In genomic region chr7:90180635-90181034, GRCm38 (mm10) we compare ENCODE assay signal across 25 mouse cellular contexts.
"Had no signal": no experiment of that assay in that cellular context is flagged by ENCODE, and none has a peak within 500 bp of the region (broad histone marks: within the 10 kb centered on the region; RNA-seq: fewer than 3 reads in every experiment).

No protein-coding gene starts in this region.

- DNase-seq: gastrocnemius, adult 2 months; gastrocnemius, postnatal 10 days; gastrocnemius, postnatal 25 days; heart, adult 18-20 months; heart, postnatal 10 days; heart, postnatal 4 days; kidney, adult 11 months; kidney, adult 2 months; kidney, adult 9 months; kidney, postnatal 14 days; kidney, postnatal 36 days; layer of hippocampus, adult 9-11 months; layer of hippocampus, postnatal 36 days had no signal

- H3K27me3 ChIP-seq: heart, embryonic 12.5 days; hindbrain, embryonic 12.5 days; kidney, embryonic 15.5 days; limb, embryonic 12.5 days; liver, embryonic 15.5 days had no signal

- H3K4me3 ChIP-seq: gastrocnemius, adult 2 months; heart, embryonic 10.5 days; heart, embryonic 12.5 days; hindbrain, embryonic 10.5 days; hindbrain, embryonic 12.5 days; kidney, embryonic 15.5 days; limb, embryonic 10.5 days; limb, embryonic 12.5 days; liver, embryonic 15.5 days had no signal

- H3K9ac ChIP-seq: heart, embryonic 12.5 days; hindbrain, embryonic 12.5 days; hindbrain, embryonic 14.5 days; kidney, embryonic 15.5 days; limb, embryonic 12.5 days; liver, embryonic 15.5 days had no signal

- ATAC-seq: hindbrain, embryonic 16.5 days; inflammation-experienced regulatory T-cells, adult 6 months had no signal

- H3K27ac ChIP-seq: gastrocnemius, adult 2 months; heart, embryonic 10.5 days; hindbrain, embryonic 10.5 days; hindbrain, embryonic 12.5 days; hindbrain, embryonic 14.5 days; kidney, embryonic 15.5 days; kidney, postnatal 0 days; limb, embryonic 10.5 days; limb, embryonic 12.5 days; liver, embryonic 15.5 days had no signal

- H3K4me2 ChIP-seq: heart, embryonic 12.5 days; hindbrain, embryonic 12.5 days; hindbrain, embryonic 14.5 days; kidney, embryonic 15.5 days; limb, embryonic 12.5 days; liver, embryonic 15.5 days had no signal

- H3K4me1 ChIP-seq: heart, embryonic 10.5 days; heart, embryonic 12.5 days; hindbrain, embryonic 10.5 days; hindbrain, embryonic 12.5 days; kidney, embryonic 15.5 days; limb, embryonic 10.5 days; limb, embryonic 12.5 days; liver, embryonic 15.5 days had no signal

- H3K9me3 ChIP-seq: heart, embryonic 10.5 days; heart, embryonic 12.5 days; hindbrain, embryonic 10.5 days; hindbrain, embryonic 12.5 days; kidney, embryonic 15.5 days; limb, embryonic 10.5 days; limb, embryonic 12.5 days; liver, embryonic 15.5 days had no signal
